Mouse (Mus musculus): ENCODE measurements around the gene Gm10134. TPM values are rescaled to one million over a fixed set of nuclear protein-coding genes. Genes with fewer than 3 reads are reported as not detected.
A peak's percentile ranks its signal among the peaks of the same experiment; 100 is the strongest.

Gm10134 gene
- polyA plus RNA-seq, 1 experiment, result not detected

- no peak for TF ChIP-seq CTCF (IDR thresholded peaks at IDR 0.05; ENCODE audit: control insufficient read depth, insufficient read depth, low read length)
- TF ChIP-seq POLR2A (IDR thresholded peaks at IDR 0.05; ENCODE audit: borderline replicate concordance, control insufficient read depth, low read depth, low read length), result no peak
- Histone ChIP-seq H3K4me1 (ENCODE audit: control insufficient read depth, insufficient read depth, low read length) (peaks cover 10% of the 10 kb centered on the region), H3K27ac (ENCODE audit: control insufficient read depth, insufficient read depth, low read depth, low read length, poor library complexity) (no peak overlapping the region), H3K4me3 (replicated peaks; ENCODE audit: control insufficient read depth, low read depth, low read length) (no peak overlapping the region)
- 63% methylated on average over 11 of the region's 11 CpGs for WGBS
Observed at GRCm38 (mm10) chr2:28536766-28537633, 31.1 kb downstream of the Gm10134 start.

- Histone ChIP-seq H3K4me1 (ENCODE audit: control insufficient read depth, insufficient read depth, low read length) (peaks cover 10% of the 10 kb centered on the region), H3K4me3 (replicated peaks; ENCODE audit: control insufficient read depth, low read depth, low read length) (no peak overlapping the region), H3K27ac (ENCODE audit: control insufficient read depth, insufficient read depth, low read depth, low read length, poor library complexity) (no peak overlapping the region)
- 53% methylated on average over 4 of the region's 4 CpGs for WGBS
- no peak for TF ChIP-seq CTCF (IDR thresholded peaks at IDR 0.05; ENCODE audit: control insufficient read depth, insufficient read depth, low read length)
Observed at GRCm38 (mm10) chr2:28537634-28537920, 31.7 kb downstream of the Gm10134 start.

GRCm38 (mm10) chr2:28537995-28538816 lies 32.3 kb downstream of the Gm10134 start:
- Histone ChIP-seq H3K27ac (ENCODE audit: control insufficient read depth, insufficient read depth, low read depth, low read length, poor library complexity) (no peak overlapping the region), H3K4me3 (replicated peaks; ENCODE audit: control insufficient read depth, low read depth, low read length) (no peak overlapping the region), H3K4me1 (ENCODE audit: control insufficient read depth, insufficient read depth, low read length) (peaks cover 9% of the 10 kb centered on the region)
- no peak for TF ChIP-seq POLR2A (IDR thresholded peaks at IDR 0.05; ENCODE audit: borderline replicate concordance, control insufficient read depth, low read depth, low read length)
- WGBS, result 71% methylated on average over 8 of the region's 8 CpGs

GRCm38 (mm10) chr2:28538817-28539128 lies 32.9 kb downstream of the Gm10134 start:
- H3K4me1 ChIP-seq (ENCODE audit: control insufficient read depth, insufficient read depth, low read length), result peaks cover 9% of the 10 kb centered on the region
- 80% methylated on average over 1 of the region's 1 CpGs for WGBS

GRCm38 (mm10) chr2:28539206-28539605 lies 33.3 kb downstream of the Gm10134 start:
- 47% methylated on average over 7 of the region's 7 CpGs for WGBS
- peak overlapping the region; percentile 23 for H3K27ac ChIP-seq (ENCODE audit: control insufficient read depth, insufficient read depth, low read depth, low read length, poor library complexity)
- TF ChIP-seq POLR2A (IDR thresholded peaks at IDR 0.05; ENCODE audit: borderline replicate concordance, control insufficient read depth, low read depth, low read length) (no peak), CTCF (IDR thresholded peaks at IDR 0.05; ENCODE audit: control insufficient read depth, insufficient read depth, low read length) (no peak)
- no peak overlapping the region for H3K4me3 ChIP-seq (replicated peaks; ENCODE audit: control insufficient read depth, low read depth, low read length)
- H3K4me1 ChIP-seq (ENCODE audit: control insufficient read depth, insufficient read depth, low read length), result peaks cover 9% of the 10 kb centered on the region

More at GRCm38 (mm10) chr2:28538817-28539128, 32.9 kb downstream of the Gm10134 start:
- Histone ChIP-seq H3K4me3 (replicated peaks; ENCODE audit: control insufficient read depth, low read depth, low read length) (no peak overlapping the region), H3K27ac (ENCODE audit: control insufficient read depth, insufficient read depth, low read depth, low read length, poor library complexity) (no peak overlapping the region)
- TF ChIP-seq POLR2A (IDR thresholded peaks at IDR 0.05; ENCODE audit: borderline replicate concordance, control insufficient read depth, low read depth, low read length) (no peak), CTCF (IDR thresholded peaks at IDR 0.05; ENCODE audit: control insufficient read depth, insufficient read depth, low read length) (no peak)

GRCm38 (mm10) chr2:28539949-28540348 lies 34.1 kb downstream of the Gm10134 start:
- no peak for TF ChIP-seq POLR2A (IDR thresholded peaks at IDR 0.05; ENCODE audit: borderline replicate concordance, control insufficient read depth, low read depth, low read length)
- no peak for TF ChIP-seq CTCF (IDR thresholded peaks at IDR 0.05; ENCODE audit: control insufficient read depth, insufficient read depth, low read length)
- H3K4me1 ChIP-seq (ENCODE audit: control insufficient read depth, insufficient read depth, low read length), result peaks cover 9% of the 10 kb centered on the region
- H3K4me3 ChIP-seq (replicated peaks; ENCODE audit: control insufficient read depth, low read depth, low read length), result no peak overlapping the region
- peak overlapping the region; percentile 23; the same call in 1 of the 2 replicates for H3K27ac ChIP-seq (ENCODE audit: control insufficient read depth, insufficient read depth, low read depth, low read length, poor library complexity)
- 4% methylated on average over 2 of the region's 2 CpGs for WGBS

- Histone ChIP-seq H3K4me1 (ENCODE audit: control insufficient read depth, insufficient read depth, low read length) (peaks cover 9% of the 10 kb centered on the region), H3K4me3 (replicated peaks; ENCODE audit: control insufficient read depth, low read depth, low read length) (no peak overlapping the region), H3K27ac (ENCODE audit: control insufficient read depth, insufficient read depth, low read depth, low read length, poor library complexity) (no peak overlapping the region)
- WGBS, result 64% methylated on average over 8 of the region's 8 CpGs
- no peak for TF ChIP-seq CTCF (IDR thresholded peaks at IDR 0.05; ENCODE audit: control insufficient read depth, insufficient read depth, low read length)
Observed at GRCm38 (mm10) chr2:28540587-28541227, 34.8 kb downstream of the Gm10134 start.

- Histone ChIP-seq H3K27ac (ENCODE audit: control insufficient read depth, insufficient read depth, low read depth, low read length, poor library complexity) (no peak overlapping the region), H3K4me1 (ENCODE audit: control insufficient read depth, insufficient read depth, low read length) (peaks cover 6% of the 10 kb centered on the region), H3K4me3 (replicated peaks; ENCODE audit: control insufficient read depth, low read depth, low read length) (no peak overlapping the region)
- TF ChIP-seq POLR2A (IDR thresholded peaks at IDR 0.05; ENCODE audit: borderline replicate concordance, control insufficient read depth, low read depth, low read length), result no peak
- TF ChIP-seq CTCF (IDR thresholded peaks at IDR 0.05; ENCODE audit: control insufficient read depth, insufficient read depth, low read length), result no peak
- WGBS, result 88% methylated on average over 8 of the region's 8 CpGs
Observed at GRCm38 (mm10) chr2:28543894-28544293, 38.0 kb downstream of the Gm10134 start.

Data from bone marrow, adult 2 months (tissue).